Mouse (Mus musculus) small intestine, adult 2 months (tissue): ENCODE results near the gene a.
"Not testable (repeated sequence)": the region's sequence is repeated elsewhere in the genome, so short reads cannot be mapped to it uniquely, and the experiment has no call there.

Source experiments
- CTCF ChIP-seq: fragments of 200-500 bp; IDR thresholded peaks from 2 replicates; pipeline ENCODE4 v1.5.1; 2012; ENCODE audit warnings: low read depth, mild to moderate bottlenecking, control low read depth, inconsistent platforms, low read length, moderate library complexity, mixed read lengths; ENCODE audit not compliant: insufficient replicate concordance, insufficient read length; ENCODE audit errors: extremely low read depth
- POLR2A ChIP-seq: fragments of 200-500 bp; IDR thresholded peaks from 2 replicates; pipeline ENCODE4 v1.6.1; 2012; ENCODE audit warnings: low read depth, mild to moderate bottlenecking, control low read depth, inconsistent platforms, low read length, moderate library complexity

DNA sequence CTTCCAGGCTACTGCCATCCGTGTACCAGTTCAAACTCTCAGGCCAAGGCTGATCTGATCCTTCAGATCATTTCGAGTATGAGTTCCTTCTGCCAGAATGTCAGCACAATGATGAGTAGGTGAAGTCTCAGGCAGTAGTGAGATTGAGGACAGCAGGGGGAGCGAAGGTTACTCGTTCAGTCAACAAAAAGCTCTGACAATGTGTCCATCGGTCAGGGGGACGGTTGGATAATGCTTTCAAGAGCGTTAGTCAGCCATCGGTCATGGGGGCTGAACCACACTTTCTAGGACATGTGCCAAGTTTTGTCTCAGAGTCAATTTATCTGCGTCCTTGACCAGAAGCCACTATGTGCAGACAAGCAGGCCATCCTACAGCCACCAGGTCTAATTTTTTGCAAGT is 225.5 kb downstream of the a start:
- not testable (repeated sequence) for TF ChIP-seq CTCF, POLR2A
